Comparison of ENCODE assay signal across 8 mouse cellular contexts in the genomic region with DNA sequence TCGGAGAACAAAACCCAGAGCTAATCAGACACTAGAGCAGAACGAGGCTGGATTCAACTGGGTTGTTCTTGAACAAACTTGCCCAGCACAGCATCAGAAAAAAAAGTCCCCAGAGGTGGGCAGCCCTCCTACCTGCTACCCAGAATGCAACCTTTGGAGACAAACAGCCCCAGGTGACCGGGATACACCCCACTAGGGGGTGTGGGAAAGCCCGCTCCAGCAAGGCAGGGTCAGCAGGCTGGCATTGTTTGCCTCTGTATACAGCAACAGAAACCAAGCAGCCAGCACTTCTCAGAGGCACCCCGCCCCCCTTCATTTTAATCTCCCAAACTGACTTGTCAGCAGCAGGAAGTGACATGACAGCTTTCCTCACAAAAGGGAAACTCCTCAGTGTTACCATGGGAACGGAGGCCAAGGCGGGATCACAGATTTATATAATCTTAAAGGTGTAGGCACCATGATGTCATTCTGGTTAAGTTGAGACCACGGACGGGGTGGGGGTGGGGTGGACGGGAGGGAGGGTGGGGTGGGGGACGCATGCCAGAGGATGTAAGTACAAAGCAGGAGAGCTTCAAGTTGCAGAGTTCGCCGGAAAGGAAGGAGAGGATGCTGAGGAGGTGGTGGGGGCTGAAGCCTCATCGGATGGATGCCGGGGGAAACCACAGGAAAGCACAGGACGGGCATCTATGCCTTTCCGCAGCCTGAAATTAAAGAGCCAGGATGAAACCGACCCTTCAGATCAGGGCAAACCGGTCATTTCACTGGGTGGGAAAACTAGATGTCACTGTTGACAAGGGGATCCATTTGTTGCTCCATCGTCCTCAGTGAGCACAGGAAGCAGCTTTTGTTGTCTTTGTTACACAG. TPM values are rescaled to one million over a fixed set of nuclear protein-coding genes. Genes with fewer than 3 reads are reported as not detected.
DNase-seq lines count a peak whose midpoint lies in the region; ATAC-seq lines count a peak whose summit lies in the region.

No protein-coding gene starts in this region.

- H3K9ac ChIP-seq in limb, embryonic 13.5 days: peak overlapping the region; percentile 58
- peak overlapping the region; percentile 54 for H3K9ac ChIP-seq in midbrain, embryonic 14.5 days (replicated peaks; ENCODE audit: low read length)

- ATAC-seq in limb, embryonic 13.5 days (ENCODE audit: low FRiP score, low read depth): peak; percentile 58
- peak; percentile 83 for ATAC-seq in midbrain, embryonic 14.5 days (ENCODE audit: low FRiP score, low TSS enrichment)

- 7% methylated on average over 20 of the region's 20 CpGs for WGBS in limb, embryonic 13.5 days
- WGBS in midbrain, embryonic 14.5 days: under 1% methylated on average over 20 of the region's 20 CpGs

- peak overlapping the region; percentile 34 for H3K4me3 ChIP-seq in limb, embryonic 13.5 days
- peak overlapping the region; percentile 31 for H3K4me3 ChIP-seq in midbrain, embryonic 14.5 days (replicated peaks; ENCODE audit: low read depth, low read length)

- peaks cover 10% of the 10 kb centered on the region; the same call in 1 of the 2 replicates for H3K36me3 ChIP-seq in limb, embryonic 13.5 days
- peaks cover 6% of the 10 kb centered on the region; the same call in 1 of the 2 replicates for H3K36me3 ChIP-seq in midbrain, embryonic 14.5 days (ENCODE audit: control insufficient read depth, insufficient read depth, low read length)
- no peaks in the 10 kb centered on the region for H3K36me3 ChIP-seq in splenic B cell, adult 2 months (ENCODE audit: control insufficient read depth, insufficient read depth, low read length, poor library complexity, severe bottlenecking)

- peak overlapping the region; percentile 81 for H3K27ac ChIP-seq in limb, embryonic 13.5 days
- H3K27ac ChIP-seq in midbrain, embryonic 14.5 days (replicated peaks; ENCODE audit: low read depth, low read length): peak overlapping the region; percentile 94

- H3K4me2 ChIP-seq in limb, embryonic 13.5 days (replicated peaks): peak overlapping the region; percentile 62
- peak overlapping the region; percentile 86 for H3K4me2 ChIP-seq in midbrain, embryonic 14.5 days (ENCODE audit: low read length)

- H3K4me1 ChIP-seq in limb, embryonic 13.5 days: peaks cover 48% of the 10 kb centered on the region
- peaks cover 46% of the 10 kb centered on the region for H3K4me1 ChIP-seq in midbrain, embryonic 14.5 days (ENCODE audit: control insufficient read depth, insufficient read depth, low read length)

- H3K27me3 ChIP-seq in limb, embryonic 13.5 days: no peaks in the 10 kb centered on the region
- no peaks in the 10 kb centered on the region for H3K27me3 ChIP-seq in midbrain, embryonic 14.5 days (ENCODE audit: control insufficient read depth, insufficient read depth, low read length)
- H3K27me3 ChIP-seq in splenic B cell, adult 2 months (ENCODE audit: control insufficient read depth, insufficient read depth, low read length, poor library complexity, severe bottlenecking): no peaks in the 10 kb centered on the region

- H3K9me3 ChIP-seq in limb, embryonic 13.5 days: no peaks in the 10 kb centered on the region
- H3K9me3 ChIP-seq in midbrain, embryonic 14.5 days (ENCODE audit: control insufficient read depth, low read length): no peaks in the 10 kb centered on the region

- peak; percentile 33 to 47 for DNase-seq in spleen, adult 18-20 months
- no peak for DNase-seq in spleen, adult 12 weeks (ENCODE audit: low spot score)
- DNase-seq in embryo, embryonic 10.5 days (ENCODE audit: low spot score): peak; percentile 94
- DNase-seq in heart, adult 9 months (ENCODE audit: low spot score in 2 of 2): peak; percentile 93 to 94
- DNase-seq in kidney, adult 9 months: peak; percentile 95
- peak; percentile 96 for DNase-seq in midbrain, embryonic 14.5 days
- DNase-seq in splenic B cell, adult 2 months (ENCODE audit: low read depth, low spot score): peak; percentile 91

RNA-seq across cellular contexts. Expression of gene Ergic1, which starts 58.2 kb away (rescaled TPM):
- polyA plus RNA-seq in limb, embryonic 13.5 days (2015; fragmentation: Nextera tagmentation; extraction: Ambion mirVana): 122 and 126 TPM in 2 replicates
- 117 and 129 TPM in 2 replicates for polyA plus RNA-seq in midbrain, embryonic 14.5 days (2014; fragmentation: Nextera tagmentation; extraction: Ambion mirVana)

RNA-seq across cellular contexts. Expression of gene Dusp1, which starts 58.9 kb away (rescaled TPM):
- 17.5 and 18.9 TPM in 2 replicates for polyA plus RNA-seq in limb, embryonic 13.5 days (2015; fragmentation: Nextera tagmentation; extraction: Ambion mirVana)
- polyA plus RNA-seq in midbrain, embryonic 14.5 days (2014; fragmentation: Nextera tagmentation; extraction: Ambion mirVana): 44.2 and 45.8 TPM in 2 replicates
